Mouse (Mus musculus) heart, postnatal 25 days (tissue): ENCODE data around the gene Gpx4. TPM values are rescaled to one million over a fixed set of nuclear protein-coding genes. Genes with fewer than 3 reads are reported as not detected.

Source experiments
- DNase-seq: peaks from one replicate; pipeline ENCODE4 v3.0.0; 2022; ENCODE audit warnings: low spot score
- intact Hi-C: fragments of 180-260 bp; cut with DNase I; formaldehyde crosslinking; loops from one replicate; pipeline ENCODE4 v1.15.1; 2025
- total RNA-seq, 2 experiments: library from RNA; stranded (reverse); gene quantifications; 2 replicates each; pipeline ENCODE4 v1.2.3; 2021

The Gpx4 gene
- total RNA-seq, 2 experiments from 2014 or later, result 691 to 812 TPM

DNA sequence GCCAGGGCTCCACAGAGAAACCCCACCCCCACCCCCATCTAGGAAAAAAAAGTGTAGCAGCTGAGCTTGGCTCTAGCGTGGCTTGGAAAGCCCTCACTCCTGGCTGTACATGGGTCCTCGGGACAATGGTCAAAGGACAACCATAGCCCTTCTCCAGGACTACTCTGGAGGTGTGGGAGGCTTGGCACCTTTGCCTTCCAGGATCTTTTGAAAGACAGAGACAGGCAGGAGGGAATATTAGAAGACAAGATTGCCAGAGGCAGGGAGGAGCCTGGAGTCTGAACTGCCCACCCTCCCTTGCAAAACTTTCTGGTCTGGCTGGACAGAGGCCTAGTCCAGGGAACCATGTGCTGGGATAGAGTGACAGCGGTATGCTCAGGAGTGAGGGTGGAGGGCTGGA is 47.7 kb downstream of the Gpx4 start:
- intact Hi-C loops, result no loop called here
- no peak for DNase-seq

DNA sequence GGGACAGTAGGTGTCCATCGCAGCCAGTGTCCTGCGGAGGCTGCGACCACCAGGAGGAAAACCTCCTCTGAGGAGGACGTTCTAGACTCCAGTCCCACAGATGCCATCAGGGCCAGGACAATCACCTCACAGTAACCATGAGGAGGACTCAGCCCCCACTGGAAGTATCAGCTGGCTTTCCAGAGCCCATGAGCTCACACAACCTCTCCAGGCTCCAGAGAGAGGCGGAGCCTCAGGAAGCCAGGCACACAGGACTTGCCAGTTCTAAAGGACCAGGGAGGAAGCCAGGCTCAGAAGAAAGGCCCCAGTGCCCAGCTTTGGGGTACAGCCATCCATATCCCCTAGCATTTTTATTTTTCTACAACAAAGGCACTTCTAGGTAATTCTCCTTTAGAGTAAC is 48.6 kb downstream of the Gpx4 start:
- intact Hi-C loops, result no loop called here
- no peak for DNase-seq

DNA sequence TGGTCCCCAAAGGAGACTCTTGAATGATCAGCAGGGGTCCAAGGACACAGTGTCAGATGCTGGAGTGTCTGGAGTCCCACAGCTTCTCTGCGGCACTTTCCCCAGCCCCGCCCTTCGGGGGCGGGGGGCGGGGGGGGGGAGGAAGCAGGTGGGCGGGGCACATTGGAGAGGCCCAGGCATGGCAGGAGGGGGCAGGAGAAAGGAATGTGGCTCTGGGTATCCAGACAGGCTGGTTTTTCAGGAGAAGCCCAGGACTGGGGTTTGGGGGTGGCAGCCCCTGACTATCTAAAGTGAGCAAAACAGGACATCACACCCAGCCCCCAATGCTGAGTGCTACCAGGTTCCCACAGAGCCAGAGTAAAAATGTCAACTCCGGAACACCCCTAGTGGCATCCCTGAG is 50.3 kb downstream of the Gpx4 start:
- intact Hi-C loops, result no loop called here
- DNase-seq, result no peak

DNA sequence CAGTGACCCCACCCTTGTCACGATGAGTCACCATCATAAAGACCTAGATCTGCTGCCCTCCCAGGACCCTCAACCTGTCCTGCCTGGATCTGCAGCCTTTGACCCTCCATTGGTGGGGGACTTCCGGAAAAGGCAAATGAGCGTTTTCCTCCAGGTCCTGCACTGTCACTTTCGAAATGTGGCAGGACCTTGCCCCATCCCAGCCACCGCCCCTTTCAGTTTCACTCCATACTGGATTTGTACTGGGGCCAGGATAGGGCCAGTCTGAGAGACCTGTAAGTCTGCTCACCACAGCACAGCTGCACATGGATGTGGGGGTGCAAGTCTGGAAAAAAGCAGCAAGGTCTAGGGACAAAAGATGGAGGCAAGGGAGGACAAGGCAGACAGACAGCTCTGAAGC is 51.7 kb downstream of the Gpx4 start:
- intact Hi-C loops, result no loop called here
- no peak for DNase-seq

DNA sequence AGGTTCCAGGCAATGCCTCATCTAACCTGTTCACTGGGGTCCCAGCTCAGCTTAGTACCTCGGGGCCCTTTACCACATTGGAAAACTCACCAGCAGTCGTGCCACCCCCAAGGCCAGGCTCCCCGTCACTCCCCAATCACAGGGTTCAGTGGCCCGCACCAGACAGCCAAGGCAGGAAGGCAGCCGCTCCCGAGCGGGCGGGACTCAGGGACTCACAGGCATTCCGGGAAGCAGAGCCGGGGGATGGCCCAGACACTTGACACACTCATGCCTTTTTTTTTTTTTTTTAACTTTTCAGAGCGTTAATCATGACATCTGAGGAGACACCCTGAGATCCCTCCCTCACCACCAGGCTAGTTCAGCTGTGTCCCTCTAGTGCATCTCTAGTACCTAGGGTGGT is 54.0 kb downstream of the Gpx4 start:
- DNase-seq, result no peak
- intact Hi-C loops, result no loop called here

DNA sequence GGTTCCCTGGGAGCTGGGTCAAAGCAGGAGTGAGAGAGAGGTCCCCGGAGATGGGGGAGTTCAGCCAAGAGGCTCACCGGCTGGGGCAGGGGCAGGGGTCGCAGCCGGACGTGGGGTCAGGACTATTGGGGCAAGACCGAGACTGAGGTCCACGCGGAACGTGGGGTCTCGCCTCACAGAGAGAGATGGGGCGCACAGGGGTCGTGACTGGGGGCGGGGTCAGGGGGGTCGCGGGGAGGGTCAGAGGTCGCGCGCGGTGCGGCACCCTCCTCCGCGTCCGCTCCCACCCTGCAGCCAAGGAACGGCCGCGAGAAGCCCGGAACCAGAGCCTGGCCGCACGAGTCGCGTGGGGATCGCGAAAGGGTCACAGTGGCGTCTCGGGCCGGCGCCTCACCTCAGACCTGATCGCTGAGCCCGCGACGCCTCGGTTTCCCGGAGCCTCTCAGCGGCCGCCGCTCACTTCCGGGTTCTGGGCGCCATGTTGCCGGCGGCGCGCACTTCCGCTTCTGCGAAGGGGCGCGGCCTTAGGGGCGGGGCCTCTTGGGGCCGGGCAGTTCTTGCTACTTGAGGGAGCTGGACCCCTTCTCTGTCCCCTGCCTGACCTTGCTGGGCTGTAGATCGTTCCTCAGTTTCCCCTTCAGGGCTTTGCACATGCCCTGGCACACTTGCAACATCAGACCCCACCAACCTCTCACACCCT is 55.4 kb downstream of the Gpx4 start:
- intact Hi-C loops, result no loop called here

DNA sequence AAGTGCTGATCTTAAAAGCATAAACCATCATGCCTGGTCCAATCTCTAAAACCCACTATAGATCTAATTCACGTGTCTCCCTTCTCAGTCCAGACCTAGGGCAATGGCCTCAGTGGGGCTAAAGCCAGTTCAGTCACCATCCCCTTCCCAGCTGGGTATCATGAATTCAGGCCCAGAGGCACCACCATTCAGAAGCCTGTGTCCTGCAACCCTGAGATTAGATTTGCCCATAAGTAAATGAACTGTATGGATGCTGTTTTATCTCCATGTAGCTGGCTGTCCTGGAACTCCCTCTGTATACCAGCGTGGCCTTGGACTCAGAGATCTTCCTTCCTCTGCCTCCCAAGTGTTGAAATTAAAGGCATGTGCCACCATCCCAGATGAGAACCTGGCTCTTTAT is 56.1 kb downstream of the Gpx4 start:
- intact Hi-C loops, result no loop called here
- DNase-seq, result no peak

More for the DNA sequence above, 55.4 kb downstream of the Gpx4 start:
- DNase-seq, result peak; percentile 78

DNA sequence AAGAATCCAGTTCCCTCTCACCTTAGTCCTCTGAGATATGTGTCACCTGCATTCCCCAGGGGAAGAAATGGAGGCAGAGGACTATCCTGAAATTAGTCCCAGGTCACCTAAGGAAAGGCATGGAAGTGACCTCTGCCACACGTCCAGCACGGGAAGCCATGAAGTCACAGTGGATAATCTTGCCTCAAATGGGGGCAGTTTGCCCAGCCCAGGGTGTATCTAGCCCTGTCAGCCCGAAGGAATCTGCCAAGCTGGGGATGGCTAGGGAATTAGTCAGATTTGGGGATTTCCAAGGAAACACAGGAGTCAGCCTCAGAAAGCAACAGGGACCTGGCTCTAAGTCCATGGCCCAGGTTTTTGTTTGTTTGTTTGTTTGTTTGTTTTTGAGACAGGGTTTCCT is 57.2 kb downstream of the Gpx4 start:
- DNase-seq, result no peak
- intact Hi-C loops, result no loop called here

DNA sequence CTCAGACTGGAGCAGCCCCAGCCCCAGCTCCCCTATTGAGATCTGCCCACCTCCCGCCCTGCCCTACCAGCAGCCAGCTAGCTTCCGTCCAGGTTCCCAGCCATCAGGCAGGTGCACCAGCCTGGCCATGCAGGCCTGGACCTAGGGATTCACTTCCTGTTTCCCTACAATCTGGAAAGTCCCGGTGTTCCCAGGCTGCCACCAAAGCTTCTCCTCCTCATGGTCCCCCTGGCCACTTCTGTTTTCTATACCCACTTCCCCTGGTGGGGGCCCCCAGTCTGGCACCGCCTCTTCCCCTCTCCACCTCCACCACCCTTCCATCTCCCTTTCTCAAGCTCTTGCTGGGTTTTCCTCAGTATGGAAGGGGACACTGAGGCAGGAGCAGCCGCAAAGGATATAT is 58.5 kb downstream of the Gpx4 start, which contains the start of gene Sbno2:
Gene Sbno2, minus strand, starts transcription at position 112 of the 400 bp plus-strand sequence.
- intact Hi-C loops, result no loop called here
- DNase-seq, result no peak

DNA sequence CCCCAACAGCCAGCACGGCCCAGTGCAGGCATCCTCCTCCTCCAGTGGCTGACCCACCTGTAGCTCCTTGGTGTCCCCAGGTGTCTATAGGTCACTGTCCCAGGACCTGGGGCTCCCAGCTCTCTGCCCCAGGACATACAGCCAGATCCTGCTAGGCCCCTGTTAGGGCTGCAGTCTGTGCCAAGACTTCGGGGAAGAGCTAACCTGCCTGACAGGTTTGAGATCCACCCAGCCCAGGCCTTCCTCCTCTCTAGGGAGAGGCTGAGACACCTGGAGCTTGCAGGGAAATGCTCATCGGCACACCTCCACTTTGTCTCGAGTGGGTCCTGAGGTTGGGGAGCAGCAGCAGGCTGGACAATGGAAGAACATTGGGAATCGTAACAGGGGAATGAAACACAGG is 59.0 kb downstream of the Gpx4 start:
- intact Hi-C loops, result no loop called here
- no peak for DNase-seq

Other genes starting within 250 kb of the Gpx4 start
- under 1 TPM; 0.59 to 0.70 TPM for gene Misp, start 226.2 kb upstream of the Gpx4 start, total RNA-seq
- gene Ptbp1, start 192.7 kb upstream of the Gpx4 start, total RNA-seq, result 10 to 100 TPM; 54.6 to 59.3 TPM
- gene Prtn3, start 172.7 kb upstream of the Gpx4 start, total RNA-seq, result under 1 TPM in 1 of 2 experiments, not detected in 1; 0.44 TPM
- not detected for gene Plppr3, start 172.5 kb upstream of the Gpx4 start, total RNA-seq
- gene Elane, start 160.9 kb upstream of the Gpx4 start, total RNA-seq, result not detected
- 10 to 100 TPM; 11.1 to 61.8 TPM for gene Cfd, start 156.3 kb upstream of the Gpx4 start, total RNA-seq
- 10 to 100 TPM; 49.2 to 50.7 TPM for gene Med16, start 138.2 kb upstream of the Gpx4 start, total RNA-seq
- gene Gm26602, start 136.3 kb upstream of the Gpx4 start, total RNA-seq, result not detected
- gene Kiss1r, start 130.2 kb upstream of the Gpx4 start, total RNA-seq, result under 1 TPM; 0.14 to 0.18 TPM
- gene R3hdm4, start 126.0 kb upstream of the Gpx4 start, total RNA-seq, result 10 to 100 TPM; 81.1 to 82.9 TPM
- 1 to 10 TPM; 1.9 to 2.0 TPM for gene Arid3a, start 120.1 kb upstream of the Gpx4 start, total RNA-seq
- 10 to 100 TPM; 20.5 to 30.1 TPM for gene Wdr18, start 87.0 kb upstream of the Gpx4 start, total RNA-seq
- gene Grin3b, start 76.5 kb upstream of the Gpx4 start, total RNA-seq, result under 1 TPM; 0.14 to 0.21 TPM
- 100 to 1,000 TPM; 110 to 115 TPM for gene Tmem259, start 62.8 kb upstream of the Gpx4 start, total RNA-seq
- gene Cnn2, start 58.6 kb upstream of the Gpx4 start, total RNA-seq, result 10 to 100 TPM; 35.9 to 36.6 TPM
- gene Abca7, start 50.7 kb upstream of the Gpx4 start, total RNA-seq, result 1 to 10 TPM; 6.5 to 6.7 TPM
- gene Arhgap45, start 30.5 kb upstream of the Gpx4 start, total RNA-seq, result 1 to 10 TPM; 4.7 to 4.9 TPM
- 10 to 100 TPM; 79.3 to 81.2 TPM for gene Polr2e, start 7.4 kb upstream of the Gpx4 start, total RNA-seq
- 10 to 100 TPM; 11.0 to 11.6 TPM for gene Sbno2, start 58.4 kb downstream of the Gpx4 start, total RNA-seq
- gene Stk11, start 68.6 kb downstream of the Gpx4 start, total RNA-seq, result 100 to 1,000 TPM; 133 to 138 TPM
- gene Atp5d, start 91.5 kb downstream of the Gpx4 start, total RNA-seq, result 1,000 to 10,000 TPM; 1,252 to 1,264 TPM
- 1 to 10 TPM; 2.4 to 3.1 TPM for gene Cbarp, start 93.7 kb downstream of the Gpx4 start, total RNA-seq
- gene Midn, start 101.1 kb downstream of the Gpx4 start, total RNA-seq, result 100 to 1,000 TPM in 1 of 2 experiments, 10 to 100 TPM in 1; 92.1 to 120 TPM
- 10 to 100 TPM; 31.7 to 43.1 TPM for gene Cirbp, start 118.8 kb downstream of the Gpx4 start, total RNA-seq
- 1 to 10 TPM; 4.2 to 5.2 TPM for gene 1600002K03Rik, start 125.8 kb downstream of the Gpx4 start, total RNA-seq
- 1 to 10 TPM in 1 of 2 experiments, under 1 TPM in 1; 0.91 to 1.1 TPM for gene Efna2, start 132.3 kb downstream of the Gpx4 start, total RNA-seq
- 10 to 100 TPM; 15.3 to 16.7 TPM for gene Mum1, start 179.3 kb downstream of the Gpx4 start, total RNA-seq
- 100 to 1,000 TPM; 957 to 967 TPM for gene Ndufs7, start 202.0 kb downstream of the Gpx4 start, total RNA-seq
- gene Gamt, start 213.8 kb downstream of the Gpx4 start, total RNA-seq, result 1 to 10 TPM; 9.0 to 9.3 TPM
- gene Dazap1, start 214.3 kb downstream of the Gpx4 start, total RNA-seq, result 10 to 100 TPM; 55.0 to 69.6 TPM
- gene Rps15, start 245.3 kb downstream of the Gpx4 start, total RNA-seq, result 100 to 1,000 TPM; 703 to 732 TPM
- 1 to 10 TPM; 3.4 to 4.0 TPM for gene Apc2, start 248.8 kb downstream of the Gpx4 start, total RNA-seq